Mouse (Mus musculus) c-Kit-positive CD71-positive TER-119-negative erythroid progenitor cells, embryonic 14.5 days (primary cell): ENCODE measurements around the gene Slc1a5.

ENCODE experiments used
- DNase-seq: peaks from one replicate; pipeline ENCODE4 v3.0.0-alpha.2; 2013; ENCODE audit warnings: low read depth

The Slc1a5 gene

GRCm38 (mm10) chr7:16846775-16847174 lies 65.6 kb downstream of the Slc1a5 start:
- no peak for DNase-seq

DNA sequence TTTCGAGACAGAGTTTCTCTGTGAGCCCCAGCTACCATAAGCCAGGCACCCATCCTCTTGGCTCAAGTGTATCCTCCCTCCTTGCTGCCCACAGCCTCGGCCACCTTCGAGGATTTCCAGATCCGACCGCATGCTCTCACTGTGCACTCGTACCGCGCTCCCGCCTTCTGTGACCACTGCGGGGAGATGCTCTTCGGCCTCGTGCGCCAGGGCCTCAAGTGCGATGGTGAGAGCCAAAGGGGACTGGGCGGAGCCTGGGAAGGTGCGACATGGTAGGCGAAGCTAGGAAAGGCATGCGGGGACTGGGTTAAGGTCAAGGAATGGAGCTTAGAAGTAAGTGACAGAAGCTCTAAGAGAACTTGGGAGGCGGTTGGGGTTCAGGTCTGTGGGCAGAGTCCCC lies 66.4 kb downstream of the Slc1a5 start:
- DNase-seq = no peak
